Mouse (Mus musculus) gastrocnemius, postnatal 14 days (tissue): ENCODE measurements at regions not wholly inside any gene's neighbourhood (a gene's known extent, or its start where the extent isn't known, plus 50 kb on each side); places are given as distances from the start of the nearest gene placed in this dataset.

ENCODE experiments used
- DNase-seq: peaks from one replicate; pipeline ENCODE4 v3.0.0; 2021; ENCODE audit warnings: mixed read lengths
- intact Hi-C: fragments of 180-260 bp; cut with DNase I; formaldehyde crosslinking; loops from one replicate; pipeline ENCODE4 v1.15.1; 2025; ENCODE audit warnings: low total_unique reads

GRCm38 (mm10) chr8:34476146-34476820 lies 364.7 kb upstream of the Gm10131 start:
- intact Hi-C loops: no loop called here
- DNase-seq: no peak

GRCm38 (mm10) chr8:34474593-34474992 lies 363.1 kb upstream of the Gm10131 start:
- no peak for DNase-seq
- intact Hi-C loops: no loop called here

GRCm38 (mm10) chr8:34473769-34474168 lies 362.2 kb upstream of the Gm10131 start:
- no peak for DNase-seq
- intact Hi-C loops: no loop called here

GRCm38 (mm10) chr8:34473301-34473700 lies 361.8 kb upstream of the Gm10131 start:
- intact Hi-C loops: no loop called here
- DNase-seq: no peak

GRCm38 (mm10) chr8:34472846-34473245 lies 361.3 kb upstream of the Gm10131 start:
- intact Hi-C loops: no loop called here
- no peak for DNase-seq

- intact Hi-C loops: no loop called here
- DNase-seq: peak; percentile 16
These were observed 360.9 kb upstream of the Gm10131 start for GRCm38 (mm10) chr8:34472434-34472833.

GRCm38 (mm10) chr8:34469091-34469490 lies 357.6 kb upstream of the Gm10131 start:
- intact Hi-C loops: no loop called here
- no peak for DNase-seq

- intact Hi-C loops: no loop called here
- DNase-seq: no peak
These were observed 355.3 kb upstream of the Gm10131 start for GRCm38 (mm10) chr8:34466786-34467364.

GRCm38 (mm10) chr8:34465398-34465797 lies 353.9 kb upstream of the Gm10131 start:
- DNase-seq: no peak
- intact Hi-C loops: no loop called here

GRCm38 (mm10) chr8:34462262-34462661 lies 350.7 kb upstream of the Gm10131 start:
- intact Hi-C loops: no loop called here

GRCm38 (mm10) chr8:34458300-34458699 lies 346.8 kb upstream of the Gm10131 start:
- DNase-seq: no peak
- intact Hi-C loops: no loop called here

More at GRCm38 (mm10) chr8:34462262-34462661, 350.7 kb upstream of the Gm10131 start:
- DNase-seq: no peak

GRCm38 (mm10) chr8:34456543-34456942 lies 345.0 kb upstream of the Gm10131 start:
- intact Hi-C loops: no loop called here

GRCm38 (mm10) chr8:34455376-34455775 lies 343.8 kb upstream of the Gm10131 start:
- no peak for DNase-seq
- intact Hi-C loops: no loop called here

More at GRCm38 (mm10) chr8:34456543-34456942, 345.0 kb upstream of the Gm10131 start:
- DNase-seq: no peak

GRCm38 (mm10) chr8:34452811-34453210 lies 341.3 kb upstream of the Gm10131 start:
- DNase-seq: no peak
- intact Hi-C loops: no loop called here

GRCm38 (mm10) chr8:34451211-34452000 lies 339.9 kb upstream of the Gm10131 start:
- intact Hi-C loops: no loop called here
- DNase-seq: no peak

- no peak for DNase-seq
- intact Hi-C loops: no loop called here
These were observed 338.0 kb upstream of the Gm10131 start for GRCm38 (mm10) chr8:34449391-34450044.

- intact Hi-C loops: no loop called here
- no peak for DNase-seq
These were observed 336.6 kb upstream of the Gm10131 start for GRCm38 (mm10) chr8:34447880-34448830.

GRCm38 (mm10) chr8:34442688-34443087 lies 331.2 kb upstream of the Gm10131 start:
- intact Hi-C loops: no loop called here
- no peak for DNase-seq

- no peak for DNase-seq
- intact Hi-C loops: no loop called here
These were observed 330.2 kb upstream of the Gm10131 start for GRCm38 (mm10) chr8:34441756-34442155.
